Mouse (Mus musculus) hindbrain, embryonic 10.5 days (tissue): ENCODE data around the gene Gm11983. TPM values are rescaled to one million over a fixed set of nuclear protein-coding genes. Genes with fewer than 3 reads are reported as not detected.
"Not testable (repeated sequence)": the region's sequence is repeated elsewhere in the genome, so short reads cannot be mapped to it uniquely, and the experiment has no call there.

Experiments
- DNase-seq: peaks from one replicate; pipeline ENCODE4 v3.0.0-alpha.2; 2017; ENCODE audit warnings: low spot score
- H3K27ac ChIP-seq: fragments of 300-500 bp; sonication (generic); 2 replicates; pipeline ENCODE4 v1.5.1; 2016; ENCODE audit warnings: mild to moderate bottlenecking, moderate library complexity
- H3K27me3 ChIP-seq: fragments of 300-500 bp; sonication (generic); 2 replicates; pipeline ENCODE4 v1.6.1; 2016; ENCODE audit warnings: mild to moderate bottlenecking; ENCODE audit not compliant: poor library complexity, insufficient read depth, severe bottlenecking
- H3K36me3 ChIP-seq: fragments of 300-500 bp; sonication (generic); 2 replicates; pipeline ENCODE4 v1.6.1; 2016; ENCODE audit warnings: mild to moderate bottlenecking, moderate library complexity
- H3K4me1 ChIP-seq: fragments of 300-500 bp; sonication (generic); replicated peaks from 2 replicates; pipeline ENCODE4 v1.6.1; 2016; ENCODE audit warnings: mild to moderate bottlenecking
- H3K4me3 ChIP-seq: fragments of 300-500 bp; sonication (generic); 2 replicates; pipeline ENCODE4 v1.5.1; 2016; ENCODE audit warnings: mild to moderate bottlenecking, moderate library complexity
- H3K9me3 ChIP-seq: fragments of 300-500 bp; sonication (generic); 2 replicates; pipeline ENCODE4 v1.6.1; 2016; ENCODE audit warnings: mild to moderate bottlenecking, moderate library complexity
- WGBS: fragments of 180-500 bp; shearing (Covaris S2); methylation state at CpG from one replicate; pipeline ENCODE4 v1.1.7; 2016; 5-methylcytosine and 5-hydroxymethylcytosine counted together
- polyA plus RNA-seq: library from polyadenylated mRNA; unstranded; fragments of >200 nt; fragmentation: Nextera tagmentation; extraction: Ambion mirVana; gene quantifications from 2 replicates; pipeline ENCODE4 v1.2.1, GENCODE M21; 2016

The Gm11983 gene
- polyA plus RNA-seq, 1 experiment from 2014 or later, result not detected

DNA sequence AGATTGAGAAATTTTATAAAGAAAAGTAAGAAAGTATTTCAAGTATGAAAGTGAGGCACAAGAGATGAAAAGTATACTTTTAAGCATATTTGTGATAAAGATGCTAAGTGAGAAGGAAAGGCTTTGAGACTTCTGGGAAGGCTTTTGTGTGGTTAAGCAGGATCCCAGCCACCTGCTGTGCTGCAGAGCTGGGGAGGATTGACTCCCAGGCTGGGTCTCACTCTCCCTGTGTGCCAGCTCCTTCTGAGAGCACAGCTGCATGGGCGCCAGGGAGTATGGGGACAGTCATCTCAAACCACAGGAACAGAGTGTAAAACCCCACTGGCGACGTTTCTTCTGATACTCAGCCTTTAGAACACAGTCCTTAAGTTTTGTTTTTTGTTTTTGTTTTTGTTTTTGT, 3.3 kb upstream of the Gm11983 start:
- H3K36me3 ChIP-seq, result no peaks in the 10 kb centered on the region
- no peak for DNase-seq
- H3K27ac ChIP-seq, result no peak overlapping the region
- H3K9me3 ChIP-seq, result no peaks in the 10 kb centered on the region
- 62% methylated on average over 3 of the region's 3 CpGs for WGBS
- H3K4me3 ChIP-seq, result no peak overlapping the region
- no peaks in the 10 kb centered on the region for H3K27me3 ChIP-seq
- no peaks in the 10 kb centered on the region for H3K4me1 ChIP-seq

DNA sequence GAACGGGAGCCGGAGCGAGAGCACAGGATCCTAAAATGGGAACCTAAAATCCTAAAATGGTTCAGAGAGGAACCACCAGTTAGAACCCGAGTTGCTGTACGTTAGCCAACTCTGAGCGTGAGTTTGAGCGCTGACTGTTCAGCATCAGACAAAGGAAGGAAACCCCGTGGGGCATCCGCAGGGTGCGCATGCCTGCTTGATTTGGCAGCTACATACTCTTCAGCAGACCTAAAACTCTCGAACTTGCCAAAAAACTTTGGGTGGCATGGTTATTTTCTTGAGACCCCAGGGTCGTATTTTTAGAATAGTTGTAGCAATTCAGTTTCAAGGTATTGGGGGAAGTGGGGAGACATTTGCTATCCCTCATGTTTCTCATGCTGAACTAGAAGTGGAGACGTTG, 2.8 kb downstream of the Gm11983 start:
- H3K4me3 ChIP-seq, result no peak overlapping the region
- no peaks in the 10 kb centered on the region for H3K4me1 ChIP-seq
- H3K9me3 ChIP-seq, result no peaks in the 10 kb centered on the region
- H3K27ac ChIP-seq, result no peak overlapping the region
- H3K27me3 ChIP-seq, result no peaks in the 10 kb centered on the region
- no peaks in the 10 kb centered on the region for H3K36me3 ChIP-seq
- DNase-seq, result no peak
- WGBS, result 70% methylated on average over 13 of the region's 13 CpGs

DNA sequence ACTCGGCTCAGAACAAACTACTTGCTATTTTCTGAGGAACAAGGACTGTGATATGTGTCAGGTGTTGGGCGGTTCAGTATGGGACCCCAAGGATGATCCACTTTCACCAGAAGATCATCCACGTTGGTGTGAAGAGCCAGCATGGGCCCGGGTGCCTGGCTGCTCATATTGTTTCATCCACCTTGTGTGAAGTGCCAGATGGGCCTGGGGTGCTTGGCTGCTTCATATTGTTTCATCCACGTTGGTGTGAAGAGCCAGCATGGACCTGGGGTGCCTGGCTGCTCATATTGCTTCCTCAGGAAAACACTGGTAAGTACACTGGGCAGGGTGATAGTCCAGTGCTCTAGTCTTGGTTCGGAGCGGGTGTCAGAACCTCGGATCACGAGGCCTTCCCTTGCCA, 3.7 kb downstream of the Gm11983 start:
- Histone ChIP-seq H3K27ac (no peak overlapping the region), H3K27me3 (no peaks in the 10 kb centered on the region), H3K4me3 (no peak overlapping the region), H3K4me1 (no peaks in the 10 kb centered on the region), H3K9me3 (no peaks in the 10 kb centered on the region), H3K36me3 (no peaks in the 10 kb centered on the region)
- WGBS, result 90% methylated on average over 9 of the region's 9 CpGs
- no peak for DNase-seq

DNA sequence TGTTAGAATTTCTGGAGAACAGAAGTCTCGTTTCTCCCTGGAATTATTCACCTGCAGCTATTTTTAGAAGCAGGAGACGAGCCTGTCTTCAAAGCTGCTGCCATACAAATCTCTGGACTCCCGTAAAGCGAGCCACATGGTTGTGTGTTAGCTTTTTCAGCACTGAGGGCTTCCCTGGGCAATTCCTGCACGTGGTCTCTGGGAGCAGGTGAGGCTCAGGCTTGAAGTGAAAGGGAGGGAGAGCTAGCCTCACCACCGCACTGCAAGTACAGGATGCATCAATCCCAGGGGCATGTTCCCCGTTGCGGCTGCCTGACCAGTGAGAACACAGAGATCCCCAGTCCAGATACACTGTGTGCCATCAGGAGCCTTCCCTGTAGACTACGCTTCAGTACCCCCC, 5.5 kb downstream of the Gm11983 start:
- H3K27ac ChIP-seq, result no peak overlapping the region
- H3K9me3 ChIP-seq, result no peaks in the 10 kb centered on the region
- DNase-seq, result no peak
- no peaks in the 10 kb centered on the region for H3K27me3 ChIP-seq
- WGBS, result 73% methylated on average over 9 of the region's 9 CpGs
- H3K4me3 ChIP-seq, result no peak overlapping the region
- H3K36me3 ChIP-seq, result no peaks in the 10 kb centered on the region
- no peaks in the 10 kb centered on the region for H3K4me1 ChIP-seq

DNA sequence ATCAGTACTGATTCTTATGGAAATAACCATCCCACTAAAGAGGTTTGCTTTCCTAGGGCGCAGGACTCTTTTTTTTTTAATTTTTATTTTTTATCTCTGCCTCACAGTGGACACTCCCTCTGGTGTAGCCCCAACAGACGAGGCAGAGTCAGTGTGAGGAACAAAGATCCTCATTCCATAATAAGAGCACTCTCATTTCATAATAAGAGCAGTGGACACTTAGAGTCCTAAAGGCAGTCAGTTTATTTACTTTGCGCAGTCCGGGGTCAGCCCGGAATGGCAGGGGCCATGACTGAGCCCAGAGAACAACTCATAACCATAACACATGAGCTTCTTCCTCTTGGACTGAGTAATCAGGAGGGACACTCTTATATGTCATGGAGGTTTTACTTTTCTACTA, 9.3 kb downstream of the Gm11983 start:
- DNase-seq, result no peak
- 62% methylated on average over 5 of the region's 5 CpGs for WGBS
- H3K27ac ChIP-seq, result no peak overlapping the region

DNA sequence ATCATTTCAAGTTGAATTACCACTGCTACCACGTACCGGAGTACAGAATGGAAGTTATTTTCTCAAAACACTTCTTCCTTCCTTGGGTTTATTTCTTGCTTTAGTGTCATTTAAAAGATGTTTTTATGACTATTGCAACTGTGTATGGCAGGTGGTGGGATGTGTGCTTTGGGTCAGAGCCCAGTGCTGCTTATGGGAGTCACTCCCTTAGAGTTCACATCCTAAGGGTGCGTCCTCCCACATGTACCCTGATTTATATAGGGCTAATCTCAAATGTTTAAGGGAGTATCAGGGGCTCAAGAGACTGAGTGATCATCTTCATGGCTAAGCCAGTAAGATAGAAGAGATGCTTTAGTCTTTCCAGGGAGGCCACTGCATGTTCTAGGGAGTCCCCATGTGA, 11.3 kb downstream of the Gm11983 start:
- WGBS, result 96% methylated on average over 3 of the region's 3 CpGs
- Histone ChIP-seq H3K36me3 (no peaks in the 10 kb centered on the region), H3K9me3 (no peaks in the 10 kb centered on the region), H3K27me3 (no peaks in the 10 kb centered on the region), H3K4me3 (no peak overlapping the region), H3K4me1 (no peaks in the 10 kb centered on the region), H3K27ac (no peak overlapping the region)
- no peak for DNase-seq

More for the DNA sequence above, 9.3 kb downstream of the Gm11983 start:
- no peaks in the 10 kb centered on the region for H3K36me3 ChIP-seq
- H3K4me3 ChIP-seq, result no peak overlapping the region
- no peaks in the 10 kb centered on the region for H3K9me3 ChIP-seq
- H3K27me3 ChIP-seq, result no peaks in the 10 kb centered on the region
- H3K4me1 ChIP-seq, result no peaks in the 10 kb centered on the region

DNA sequence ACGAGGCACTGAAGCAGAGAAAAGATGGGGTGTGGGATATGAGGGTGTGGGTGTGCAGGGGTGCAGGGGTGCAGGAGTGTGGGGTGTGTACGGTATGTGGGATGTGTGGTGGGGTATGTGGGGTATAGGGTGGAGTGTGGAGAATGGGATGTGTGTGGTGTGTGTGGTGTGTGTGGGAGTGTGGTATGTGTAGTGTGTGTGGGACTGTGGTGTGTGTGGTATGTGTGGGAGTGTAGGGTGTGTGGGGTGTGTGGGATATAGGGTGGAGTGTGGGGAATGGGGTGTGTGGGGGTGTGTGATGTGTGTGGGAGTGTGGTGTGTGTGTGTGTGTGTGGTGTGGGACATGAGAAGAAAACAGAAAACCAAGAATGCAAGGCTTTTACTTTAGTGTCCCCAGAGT, 14.3 kb downstream of the Gm11983 start:
- Histone ChIP-seq H3K9me3 (no peaks in the 10 kb centered on the region), H3K27ac (no peak overlapping the region), H3K4me3 (no peak overlapping the region), H3K4me1 (no peaks in the 10 kb centered on the region), H3K27me3 (no peaks in the 10 kb centered on the region), H3K36me3 (no peaks in the 10 kb centered on the region)
- WGBS, result 88% methylated on average over 2 of the region's 2 CpGs
- DNase-seq, result no peak

DNA sequence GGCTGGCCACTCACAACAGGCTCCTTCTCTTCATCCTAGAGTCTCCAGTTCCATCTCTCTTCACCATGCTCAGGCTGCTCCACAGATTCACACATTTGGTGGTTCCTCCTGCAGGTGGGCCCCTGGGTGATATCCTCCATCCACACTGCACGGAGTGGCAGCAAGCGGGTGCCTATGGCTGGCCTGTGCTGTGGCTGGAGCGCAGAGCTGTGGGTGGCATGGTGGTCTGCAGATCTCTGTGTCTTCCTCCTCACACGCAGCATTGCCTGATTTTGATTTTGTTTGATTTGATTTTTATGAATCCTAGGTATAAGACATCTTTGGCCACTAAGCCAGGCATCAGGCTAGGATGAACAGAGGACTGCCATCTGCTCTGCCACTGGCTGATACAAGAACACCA, 23.0 kb downstream of the Gm11983 start:
- DNase-seq, result no peak
- H3K27ac ChIP-seq, result no peak overlapping the region
- H3K27me3 ChIP-seq, result no peaks in the 10 kb centered on the region
- H3K4me3 ChIP-seq, result no peak overlapping the region
- H3K9me3 ChIP-seq, result no peaks in the 10 kb centered on the region
- 90% methylated on average over 4 of the region's 4 CpGs for WGBS
- no peaks in the 10 kb centered on the region for H3K36me3 ChIP-seq
- no peaks in the 10 kb centered on the region for H3K4me1 ChIP-seq

DNA sequence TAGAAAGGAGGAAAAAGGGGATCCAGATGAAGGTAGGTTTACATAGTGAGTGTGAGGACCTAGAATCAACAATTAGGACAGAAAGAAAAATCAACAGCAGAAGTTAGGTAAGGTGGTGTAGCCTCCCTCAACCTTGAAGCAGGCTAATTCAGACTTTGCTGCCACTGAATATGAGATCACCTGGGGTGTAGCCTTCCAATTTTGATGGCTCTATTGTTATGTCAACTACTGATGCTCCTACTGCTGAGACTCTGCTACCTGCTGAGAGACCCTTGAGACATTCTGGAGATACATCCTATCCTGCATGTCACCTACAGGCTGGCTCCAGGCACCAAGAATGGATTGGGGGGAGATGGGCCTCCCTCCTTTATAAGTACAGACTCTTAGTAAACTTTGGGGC, 34.6 kb downstream of the Gm11983 start:
- H3K9me3 ChIP-seq, H3K27me3 ChIP-seq, H3K4me1 ChIP-seq, H3K27ac ChIP-seq, H3K4me3 ChIP-seq, H3K36me3 ChIP-seq, DNase-seq: not testable (repeated sequence)

DNA sequence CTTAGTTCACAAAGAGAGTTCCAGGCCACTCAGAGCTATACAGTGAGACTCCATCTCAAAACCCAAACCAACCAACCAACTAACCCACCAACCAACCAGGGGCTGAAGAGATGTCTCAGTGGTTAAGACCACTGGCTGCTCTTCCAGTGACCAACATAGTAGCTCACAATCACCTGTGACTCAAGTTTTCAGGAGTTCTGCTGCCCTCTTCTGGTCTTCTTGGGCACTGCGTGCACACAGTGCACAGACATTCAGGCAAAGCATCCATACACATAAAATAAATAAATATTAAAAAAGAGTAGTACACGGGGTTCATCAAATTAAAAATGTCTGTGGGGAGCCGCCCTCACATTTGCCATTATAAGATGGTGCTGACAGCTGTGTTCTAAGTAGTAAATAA, 46.8 kb downstream of the Gm11983 start:
- H3K36me3 ChIP-seq, result no peaks in the 10 kb centered on the region
- no peak for DNase-seq
- 94% methylated on average over 3 of the region's 3 CpGs for WGBS

More for the DNA sequence above, 46.8 kb downstream of the Gm11983 start:
- H3K4me3 ChIP-seq, result no peak overlapping the region
- no peak overlapping the region for H3K27ac ChIP-seq
- H3K27me3 ChIP-seq, result no peaks in the 10 kb centered on the region
- H3K9me3 ChIP-seq, result no peaks in the 10 kb centered on the region
- H3K4me1 ChIP-seq, result no peaks in the 10 kb centered on the region

Other genes with a start within 250 kb of the Gm11983 start
- gene Nacad, start 231.6 kb downstream of the Gm11983 start, polyA plus RNA-seq, result 21.8 and 56.0 TPM in 2 replicates
- 59.5 and 62.2 TPM in 2 replicates for gene Tbrg4, start 211.6 kb downstream of the Gm11983 start, polyA plus RNA-seq
- not detected in 2 replicates for gene Wap, start 199.0 kb downstream of the Gm11983 start, polyA plus RNA-seq
- gene Ramp3, start 179.1 kb downstream of the Gm11983 start, polyA plus RNA-seq, result 5.7 and 5.8 TPM in 2 replicates
- gene Adcy1, start 225.8 kb upstream of the Gm11983 start, polyA plus RNA-seq, result 1.1 and 1.4 TPM in 2 replicates